Mouse (Mus musculus): Measurements from ENCODE around the gene Mbd3. TPM values are rescaled to one million over a fixed set of nuclear protein-coding genes. Genes with fewer than 3 reads are reported as not detected.

The Mbd3 gene
- polyA plus RNA-seq, 1 experiment from 2014 or later, result 64.4 TPM

DNA sequence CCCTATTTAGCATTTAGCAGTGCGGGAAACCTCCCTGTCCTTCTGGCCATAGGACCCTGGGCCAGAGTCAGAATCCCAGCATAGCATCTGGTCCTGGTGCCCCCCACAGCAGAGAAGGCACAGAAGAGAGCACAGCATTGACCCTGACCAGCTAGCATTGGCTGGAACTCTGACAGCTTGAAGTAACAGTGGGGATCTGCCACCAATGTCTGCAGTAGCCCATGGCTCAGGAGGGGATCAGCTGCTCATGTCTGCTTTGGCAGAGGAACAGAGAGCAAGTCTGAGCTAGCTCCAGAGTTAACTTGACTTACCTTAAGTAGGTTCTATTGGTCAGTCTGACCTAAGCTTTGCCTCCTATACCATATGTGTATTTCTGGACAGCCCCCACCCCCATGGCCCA is 18.5 kb upstream of the Mbd3 start:
- Histone ChIP-seq H3K36me3 (ENCODE audit: inconsistent target) (peaks cover 49% of the 10 kb centered on the region; the same call in 1 of the 2 replicates), H3K4me3 (ENCODE audit: inconsistent target) (no peak overlapping the region), H3K27ac (no peak overlapping the region), H3K79me2 (ENCODE audit: inconsistent target) (no peaks in the 10 kb centered on the region)
- 100% methylated on average over 1 of the region's 1 CpGs for WGBS (ENCODE audit: missing documents)

DNA sequence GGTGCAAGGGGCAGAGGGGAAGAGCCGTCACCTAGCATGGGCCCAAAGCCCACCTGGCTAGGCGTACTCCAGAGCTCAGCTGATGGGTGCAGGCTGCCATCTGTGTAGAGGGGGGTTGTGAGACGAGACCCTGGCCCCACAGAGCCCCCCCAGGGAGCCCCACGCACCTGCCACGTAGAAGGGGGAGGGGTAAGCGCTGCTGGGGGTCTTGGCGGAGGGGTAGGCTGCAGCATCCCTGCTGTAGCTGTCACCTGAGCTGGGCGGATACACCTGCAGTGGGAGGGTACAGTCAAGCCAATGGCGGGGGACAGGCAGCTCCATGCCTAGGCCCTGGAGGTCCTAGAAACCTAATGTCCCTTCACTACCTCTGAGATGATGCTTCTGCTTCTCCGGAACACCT is 18.0 kb upstream of the Mbd3 start:
- Histone ChIP-seq H3K79me2 (ENCODE audit: inconsistent target) (no peaks in the 10 kb centered on the region), H3K27ac (no peak overlapping the region), H3K36me3 (ENCODE audit: inconsistent target) (peaks cover 49% of the 10 kb centered on the region; the same call in 1 of the 2 replicates), H3K4me3 (ENCODE audit: inconsistent target) (no peak overlapping the region)
- WGBS (ENCODE audit: missing documents), result 97% methylated on average over 10 of the region's 10 CpGs

- Histone ChIP-seq H3K4me3 (ENCODE audit: inconsistent target) (no peak overlapping the region), H3K79me2 (ENCODE audit: inconsistent target) (no peaks in the 10 kb centered on the region), H3K27ac (no peak overlapping the region), H3K36me3 (ENCODE audit: inconsistent target) (peaks cover 42% of the 10 kb centered on the region; the same call in 1 of the 2 replicates)
- WGBS (ENCODE audit: missing documents), result 93% methylated on average over 7 of the region's 7 CpGs
Measured at GRCm38 (mm10) chr10:80415566-80415965, 16.2 kb upstream of the Mbd3 start.

GRCm38 (mm10) chr10:80412656-80413541 is 13.5 kb upstream of the Mbd3 start:
- Histone ChIP-seq H3K36me3 (ENCODE audit: inconsistent target) (peaks cover 24% of the 10 kb centered on the region; the same call in 1 of the 2 replicates), H3K27ac (no peak overlapping the region), H3K79me2 (ENCODE audit: inconsistent target) (no peaks in the 10 kb centered on the region), H3K4me3 (ENCODE audit: inconsistent target) (no peak overlapping the region)
- WGBS (ENCODE audit: missing documents), result 89% methylated on average over 43 of the region's 44 CpGs

- H3K79me2 ChIP-seq (ENCODE audit: inconsistent target), result peaks cover 33% of the 10 kb centered on the region
- WGBS (ENCODE audit: missing documents), result 54% methylated on average over 4 of the region's 4 CpGs
- H3K36me3 ChIP-seq (ENCODE audit: inconsistent target), result peaks cover 13% of the 10 kb centered on the region
- H3K27ac ChIP-seq, result no peak overlapping the region
- H3K4me3 ChIP-seq (ENCODE audit: inconsistent target), result no peak overlapping the region
Measured at GRCm38 (mm10) chr10:80407924-80408323, 8.6 kb upstream of the Mbd3 start.

- Histone ChIP-seq H3K27ac (peak within 1 kb of the TSS; percentile 61), H3K4me3 (ENCODE audit: inconsistent target) (peak within 1 kb of the TSS; percentile 100), H3K79me2 (ENCODE audit: inconsistent target) (peaks cover 33% of the 10 kb centered on the region), H3K36me3 (ENCODE audit: inconsistent target) (peaks cover 21% of the 10 kb centered on the region)
- under 1% methylated on average over 27 of the region's 27 CpGs for WGBS (ENCODE audit: missing documents)
Measured at GRCm38 (mm10) chr10:80406684-80407501, 7.5 kb upstream of the Mbd3 start, which contains the start of gene Uqcr11. Uqcr11 (minus strand) TSS chr10:80406830.

DNA sequence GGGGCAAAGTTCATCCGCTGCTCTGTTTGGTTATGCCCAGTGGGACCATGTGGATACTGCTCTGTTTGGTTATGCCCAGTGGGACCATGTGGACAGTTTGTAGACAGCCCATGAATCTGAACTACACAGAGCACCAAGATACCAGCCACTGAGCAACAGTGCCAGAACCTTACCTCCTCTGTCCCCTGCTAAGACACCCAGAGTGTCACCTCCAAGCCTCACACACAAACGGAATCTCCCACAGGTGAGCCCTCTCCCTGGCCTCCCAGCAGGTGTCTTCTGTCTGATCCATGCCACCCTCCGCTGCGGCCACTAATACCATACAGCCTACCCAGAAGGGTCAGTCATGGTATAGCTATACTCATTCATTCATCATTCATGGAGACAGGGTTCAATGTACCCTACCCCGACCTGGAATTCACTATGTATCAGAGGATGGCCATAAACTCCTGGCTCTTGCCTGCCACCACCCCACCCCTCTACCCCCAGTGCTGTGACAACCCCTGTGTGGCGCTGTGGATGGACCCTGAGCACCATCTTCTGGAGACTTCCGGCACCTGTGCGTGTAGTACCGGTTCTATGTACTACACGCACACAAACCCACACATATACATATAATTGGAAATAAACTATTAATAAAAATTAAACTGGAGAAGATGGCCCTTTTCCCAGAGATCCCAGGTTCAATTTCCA is 6.3 kb upstream of the Mbd3 start:
- WGBS (ENCODE audit: missing documents), result 48% methylated on average over 10 of the region's 10 CpGs
- H3K36me3 ChIP-seq (ENCODE audit: inconsistent target), result peaks cover 24% of the 10 kb centered on the region
- H3K4me3 ChIP-seq (ENCODE audit: inconsistent target), result peak overlapping the region; percentile 100
- no peak overlapping the region for H3K27ac ChIP-seq
- peaks cover 33% of the 10 kb centered on the region for H3K79me2 ChIP-seq (ENCODE audit: inconsistent target)

DNA sequence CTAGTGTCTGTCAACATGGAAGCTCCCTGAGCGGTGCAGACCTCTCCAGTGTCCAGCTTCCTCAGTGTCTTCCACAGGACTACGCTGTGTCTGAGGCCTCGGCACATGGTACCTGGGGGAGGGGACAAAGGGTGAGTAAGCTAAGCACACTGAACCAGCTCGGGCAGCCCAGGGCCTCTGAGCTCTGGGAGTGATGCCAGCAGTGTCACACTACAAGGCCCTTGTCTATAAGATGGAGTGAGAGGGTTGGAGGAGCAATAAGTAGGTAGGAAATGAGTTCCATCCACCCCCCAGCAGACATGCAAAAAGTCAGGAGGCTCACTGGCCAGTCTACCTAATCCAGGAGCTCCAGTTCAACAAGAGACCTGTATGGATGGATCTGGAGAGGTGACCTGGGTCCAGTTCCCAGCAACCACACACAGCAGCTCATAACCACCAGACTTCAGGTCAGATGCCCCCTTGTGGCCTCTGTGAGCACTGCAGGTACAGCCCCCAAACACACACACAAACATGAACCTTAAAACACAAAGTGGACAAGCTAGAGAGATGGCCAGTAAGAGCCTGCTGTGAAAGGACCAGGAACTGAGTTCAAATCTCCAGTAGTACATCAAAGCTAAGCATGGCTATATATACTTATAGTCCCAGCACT is 3.8 kb upstream of the Mbd3 start:
- H3K4me3 ChIP-seq (ENCODE audit: inconsistent target), result no peak overlapping the region
- peaks cover 24% of the 10 kb centered on the region for H3K36me3 ChIP-seq (ENCODE audit: inconsistent target)
- peaks cover 36% of the 10 kb centered on the region for H3K79me2 ChIP-seq (ENCODE audit: inconsistent target)
- no peak overlapping the region for H3K27ac ChIP-seq
- WGBS (ENCODE audit: missing documents), result 92% methylated on average over 4 of the region's 4 CpGs

DNA sequence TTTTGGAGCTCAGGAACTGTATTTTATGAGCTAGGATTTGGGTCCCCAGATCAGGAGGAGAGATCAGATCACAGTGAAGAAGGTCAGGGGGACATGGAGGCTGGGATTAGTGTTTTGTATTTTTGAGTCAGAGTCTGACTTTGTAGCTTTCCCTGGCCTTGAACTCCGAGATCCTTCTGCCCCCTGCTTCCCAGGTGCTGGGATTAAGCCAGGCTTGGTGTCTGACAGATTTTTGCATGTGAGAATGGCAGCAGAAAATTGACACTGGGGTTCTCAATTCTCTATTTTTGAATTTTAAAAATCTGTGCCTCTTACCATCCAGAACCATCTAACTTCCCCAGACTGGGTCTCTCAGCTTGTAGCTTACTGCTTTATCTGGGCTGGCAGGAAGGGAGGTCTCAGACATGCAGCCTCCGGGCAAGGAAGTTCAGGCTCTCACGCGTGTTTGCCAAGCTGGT is 1.4 kb upstream of the Mbd3 start:
- peaks cover 24% of the 10 kb centered on the region for H3K36me3 ChIP-seq (ENCODE audit: inconsistent target)
- 56% methylated on average over 4 of the region's 4 CpGs for WGBS (ENCODE audit: missing documents)
- H3K79me2 ChIP-seq (ENCODE audit: inconsistent target), result peaks cover 51% of the 10 kb centered on the region
- peak overlapping the region; percentile 52; the same call in 1 of the 2 replicates for H3K4me3 ChIP-seq (ENCODE audit: inconsistent target)
- H3K27ac ChIP-seq, result peak overlapping the region; percentile 84

GRCm38 (mm10) chr10:80399973-80400703 is 788 bp upstream of the Mbd3 start:
- H3K79me2 ChIP-seq (ENCODE audit: inconsistent target), result peaks cover 51% of the 10 kb centered on the region
- H3K4me3 ChIP-seq (ENCODE audit: inconsistent target), result peak overlapping the region; percentile 52
- H3K27ac ChIP-seq, result peak overlapping the region; percentile 84
- peaks cover 28% of the 10 kb centered on the region for H3K36me3 ChIP-seq (ENCODE audit: inconsistent target)
- 10% methylated on average over 16 of the region's 17 CpGs for WGBS (ENCODE audit: missing documents)

DNA sequence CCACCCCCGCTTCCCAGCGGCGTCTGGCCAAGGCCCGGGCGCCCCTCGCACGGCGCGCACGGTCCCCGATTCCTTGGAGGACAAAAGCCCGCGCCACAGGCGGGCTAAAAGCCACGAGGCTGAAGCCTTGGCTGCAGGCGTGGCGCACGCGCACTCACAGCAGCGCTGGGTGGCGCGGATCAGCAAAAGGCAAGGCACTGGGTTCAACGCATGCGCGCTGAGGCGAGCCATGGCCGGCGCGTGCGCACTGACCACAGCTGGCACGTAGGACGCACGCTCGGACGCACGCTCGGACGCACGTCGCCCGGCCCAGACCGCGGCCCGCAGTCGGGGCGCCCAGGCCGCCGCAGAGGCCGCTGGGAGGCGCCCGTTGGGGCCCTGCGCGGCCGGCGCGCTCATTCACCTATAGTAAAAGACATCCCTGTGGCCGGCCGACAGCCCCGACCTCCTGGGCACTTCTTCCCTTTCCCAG is 595 bp downstream of the Mbd3 start:
- Histone ChIP-seq H3K36me3 (ENCODE audit: inconsistent target) (peaks cover 37% of the 10 kb centered on the region), H3K79me2 (ENCODE audit: inconsistent target) (peaks cover 38% of the 10 kb centered on the region), H3K4me3 (ENCODE audit: inconsistent target) (peak overlapping the region; percentile 32; the same call in 1 of the 2 replicates), H3K27ac (peak overlapping the region; percentile 71)
- WGBS (ENCODE audit: missing documents), result under 1% methylated on average over 57 of the region's 59 CpGs

GRCm38 (mm10) chr10:80398174-80398535 is 1.2 kb downstream of the Mbd3 start:
- 0% methylated on average over 1 of the region's 1 CpGs for WGBS (ENCODE audit: missing documents)
- Histone ChIP-seq H3K4me3 (ENCODE audit: inconsistent target) (peak overlapping the region; percentile 32), H3K79me2 (ENCODE audit: inconsistent target) (peaks cover 34% of the 10 kb centered on the region), H3K27ac (peak overlapping the region; percentile 71), H3K36me3 (ENCODE audit: inconsistent target) (peaks cover 37% of the 10 kb centered on the region)

GRCm38 (mm10) chr10:80397524-80398173 is 1.7 kb downstream of the Mbd3 start:
- Histone ChIP-seq H3K27ac (peak overlapping the region; percentile 71), H3K4me3 (ENCODE audit: inconsistent target) (peak overlapping the region; percentile 32), H3K79me2 (ENCODE audit: inconsistent target) (peaks cover 34% of the 10 kb centered on the region), H3K36me3 (ENCODE audit: inconsistent target) (peaks cover 37% of the 10 kb centered on the region)
- 61% methylated on average over 8 of the region's 8 CpGs for WGBS (ENCODE audit: missing documents)
